Mouse (Mus musculus): Measurements from ENCODE around the gene Tfip11. TPM values are rescaled to one million over a fixed set of nuclear protein-coding genes. Genes with fewer than 3 reads are reported as not detected.

The Tfip11 gene
- 34.7 and 36.7 TPM in 2 replicates for polyA plus RNA-seq (2015; fragmentation: Nextera tagmentation; extraction: Ambion mirVana)

- H3K4me3 ChIP-seq (replicated peaks; ENCODE audit: low read length) = peak within 1 kb of the TSS; percentile 98
- H3K9ac ChIP-seq (replicated peaks; ENCODE audit: low read depth, low read length) = peak within 1 kb of the TSS; percentile 86
- H3K4me2 ChIP-seq (ENCODE audit: low read length) = peak within 1 kb of the TSS; percentile 76
- no peaks in the 10 kb centered on the region for H3K27me3 ChIP-seq (replicated peaks; ENCODE audit: control insufficient read depth, insufficient read depth, low read length)
- H3K9me3 ChIP-seq (ENCODE audit: control insufficient read depth, low read length) = no peaks in the 10 kb centered on the region
- peak within 1 kb of the TSS; percentile 87 for H3K27ac ChIP-seq (ENCODE audit: low read length)
- peak; percentile 93 for ATAC-seq
- peaks cover 18% of the 10 kb centered on the region for H3K4me1 ChIP-seq (replicated peaks; ENCODE audit: control insufficient read depth, insufficient read depth, low read length)
- 9% methylated on average over 48 of the region's 48 CpGs for WGBS
- peaks cover 17% of the 10 kb centered on the region for H3K36me3 ChIP-seq (ENCODE audit: control insufficient read depth, insufficient read depth)
Observed at GRCm38 (mm10) chr5:112325546-112326445, at the start of gene Tfip11. TSS of gene Tfip11 (plus strand) at chr5:112326358.

- H3K4me3 ChIP-seq (replicated peaks; ENCODE audit: low read length) = peak overlapping the region; percentile 80
- H3K36me3 ChIP-seq (ENCODE audit: control insufficient read depth, insufficient read depth) = no peaks in the 10 kb centered on the region
- H3K27ac ChIP-seq (ENCODE audit: low read length) = peak overlapping the region; percentile 46; the same call in 1 of the 2 replicates
- H3K27me3 ChIP-seq (replicated peaks; ENCODE audit: control insufficient read depth, insufficient read depth, low read length) = no peaks in the 10 kb centered on the region
- WGBS = 0% methylated on average over 24 of the region's 24 CpGs
- H3K4me1 ChIP-seq (replicated peaks; ENCODE audit: control insufficient read depth, insufficient read depth, low read length) = peaks cover 17% of the 10 kb centered on the region
- H3K9ac ChIP-seq (replicated peaks; ENCODE audit: low read depth, low read length) = peak overlapping the region; percentile 75
- H3K4me2 ChIP-seq (ENCODE audit: low read length) = peak overlapping the region; percentile 86
- no peaks in the 10 kb centered on the region for H3K9me3 ChIP-seq (ENCODE audit: control insufficient read depth, low read length)
- ATAC-seq = no peak; the same call in 1 of the 2 replicates
Observed at GRCm38 (mm10) chr5:112276907-112277348, 49.2 kb upstream of the Tfip11 start.

GRCm38 (mm10) chr5:112277906-112278470, 48.2 kb upstream of the Tfip11 start:
- Histone ChIP-seq H3K4me3 (replicated peaks; ENCODE audit: low read length) (no peak overlapping the region), H3K27ac (ENCODE audit: low read length) (no peak overlapping the region), H3K4me2 (ENCODE audit: low read length) (no peak overlapping the region), H3K9me3 (ENCODE audit: control insufficient read depth, low read length) (no peaks in the 10 kb centered on the region), H3K9ac (replicated peaks; ENCODE audit: low read depth, low read length) (no peak overlapping the region), H3K27me3 (replicated peaks; ENCODE audit: control insufficient read depth, insufficient read depth, low read length) (no peaks in the 10 kb centered on the region), H3K4me1 (replicated peaks; ENCODE audit: control insufficient read depth, insufficient read depth, low read length) (peaks cover 17% of the 10 kb centered on the region), H3K36me3 (ENCODE audit: control insufficient read depth, insufficient read depth) (no peaks in the 10 kb centered on the region)
- WGBS = 91% methylated on average over 11 of the region's 11 CpGs
- no peak for ATAC-seq

DNA sequence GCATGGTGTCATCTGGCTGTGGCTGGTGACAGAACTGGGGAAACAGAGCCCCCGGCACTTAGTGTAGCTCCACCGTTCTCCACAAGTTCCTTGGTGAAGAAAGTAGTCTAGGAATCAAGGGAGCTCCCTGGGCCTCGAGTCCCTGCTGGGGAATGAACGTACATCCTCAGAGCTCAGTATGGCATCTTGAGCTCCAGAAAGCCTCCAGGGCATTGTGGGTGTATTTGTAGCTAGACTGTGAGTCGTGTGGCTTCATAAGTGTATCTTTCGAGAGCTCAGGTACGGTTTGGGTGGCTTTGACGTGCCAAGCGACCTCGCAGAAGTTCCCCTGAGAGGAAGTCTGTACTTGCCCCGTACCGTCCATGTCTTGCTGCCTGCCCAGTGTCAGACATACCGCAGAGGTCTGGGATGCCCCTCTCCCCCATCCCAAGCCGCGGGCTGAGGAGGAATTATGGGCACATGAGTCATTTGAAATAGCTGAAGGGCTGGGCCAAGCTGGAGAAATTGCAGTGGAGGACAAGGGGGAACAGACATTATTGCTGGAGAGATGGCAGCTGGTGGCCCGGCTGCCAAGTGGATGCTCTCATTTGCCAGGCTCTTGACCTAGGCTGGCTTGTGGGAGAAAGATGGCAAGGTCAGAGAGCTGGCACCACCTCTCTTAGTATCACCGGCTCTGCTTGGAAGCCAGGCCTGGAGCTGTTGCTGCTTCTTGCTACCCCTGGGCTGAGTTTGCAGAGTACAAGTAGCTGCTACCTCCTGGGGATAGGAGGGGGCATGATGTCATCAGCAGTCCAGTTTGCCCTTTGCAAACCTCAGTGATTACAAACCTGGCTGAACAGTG, 46.8 kb upstream of the Tfip11 start:
- Histone ChIP-seq H3K9ac (replicated peaks; ENCODE audit: low read depth, low read length) (no peak overlapping the region), H3K27me3 (replicated peaks; ENCODE audit: control insufficient read depth, insufficient read depth, low read length) (no peaks in the 10 kb centered on the region), H3K36me3 (ENCODE audit: control insufficient read depth, insufficient read depth) (no peaks in the 10 kb centered on the region), H3K4me3 (replicated peaks; ENCODE audit: low read length) (no peak overlapping the region), H3K9me3 (ENCODE audit: control insufficient read depth, low read length) (no peaks in the 10 kb centered on the region), H3K4me2 (ENCODE audit: low read length) (no peak overlapping the region), H3K4me1 (replicated peaks; ENCODE audit: control insufficient read depth, insufficient read depth, low read length) (peaks cover 17% of the 10 kb centered on the region), H3K27ac (ENCODE audit: low read length) (no peak overlapping the region)
- WGBS = 89% methylated on average over 17 of the region's 17 CpGs
- ATAC-seq = no peak

DNA sequence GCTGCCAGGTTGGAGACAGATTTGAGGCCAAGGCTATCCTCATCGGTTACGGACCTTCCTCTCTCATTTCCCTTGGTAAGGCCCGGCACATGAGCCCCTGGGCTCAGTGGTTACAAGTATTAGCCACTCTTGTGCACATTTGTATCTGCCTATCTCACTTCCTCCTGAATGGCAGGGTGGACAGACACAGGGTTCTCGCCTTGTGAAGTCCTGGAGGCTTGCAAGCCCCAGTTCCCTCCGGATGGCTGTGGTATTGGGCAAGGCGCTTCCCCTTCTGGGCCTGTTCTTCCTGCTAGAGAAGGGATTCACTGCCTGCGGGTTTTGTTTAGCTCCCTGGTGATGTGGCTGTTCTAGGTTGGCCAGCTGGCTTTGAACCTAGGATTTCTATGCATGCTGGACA, 46.0 kb upstream of the Tfip11 start:
- Histone ChIP-seq H3K4me3 (replicated peaks; ENCODE audit: low read length) (no peak overlapping the region), H3K4me1 (replicated peaks; ENCODE audit: control insufficient read depth, insufficient read depth, low read length) (peaks cover 17% of the 10 kb centered on the region), H3K36me3 (ENCODE audit: control insufficient read depth, insufficient read depth) (no peaks in the 10 kb centered on the region), H3K27ac (ENCODE audit: low read length) (no peak overlapping the region), H3K9me3 (ENCODE audit: control insufficient read depth, low read length) (no peaks in the 10 kb centered on the region), H3K4me2 (ENCODE audit: low read length) (no peak overlapping the region), H3K27me3 (replicated peaks; ENCODE audit: control insufficient read depth, insufficient read depth, low read length) (no peaks in the 10 kb centered on the region), H3K9ac (replicated peaks; ENCODE audit: low read depth, low read length) (no peak overlapping the region)
- ATAC-seq = no peak
- WGBS = 87% methylated on average over 7 of the region's 7 CpGs

- no peak overlapping the region for H3K9ac ChIP-seq (replicated peaks; ENCODE audit: low read depth, low read length)
- H3K4me2 ChIP-seq (ENCODE audit: low read length) = no peak overlapping the region
- ATAC-seq = no peak
- H3K9me3 ChIP-seq (ENCODE audit: control insufficient read depth, low read length) = no peaks in the 10 kb centered on the region
- 53% methylated on average over 15 of the region's 15 CpGs for WGBS
- no peaks in the 10 kb centered on the region for H3K27me3 ChIP-seq (replicated peaks; ENCODE audit: control insufficient read depth, insufficient read depth, low read length)
- H3K36me3 ChIP-seq (ENCODE audit: control insufficient read depth, insufficient read depth) = no peaks in the 10 kb centered on the region
- no peak overlapping the region for H3K27ac ChIP-seq (ENCODE audit: low read length)
- no peak overlapping the region for H3K4me3 ChIP-seq (replicated peaks; ENCODE audit: low read length)
- H3K4me1 ChIP-seq (replicated peaks; ENCODE audit: control insufficient read depth, insufficient read depth, low read length) = peaks cover 12% of the 10 kb centered on the region
Observed at GRCm38 (mm10) chr5:112280863-112281660, 45.1 kb upstream of the Tfip11 start.

GRCm38 (mm10) chr5:112281676-112282075, 44.5 kb upstream of the Tfip11 start:
- no peaks in the 10 kb centered on the region for H3K36me3 ChIP-seq (ENCODE audit: control insufficient read depth, insufficient read depth)

GRCm38 (mm10) chr5:112282123-112282779, 43.9 kb upstream of the Tfip11 start:
- Histone ChIP-seq H3K4me3 (replicated peaks; ENCODE audit: low read length) (no peak overlapping the region), H3K9ac (replicated peaks; ENCODE audit: low read depth, low read length) (no peak overlapping the region), H3K4me1 (replicated peaks; ENCODE audit: control insufficient read depth, insufficient read depth, low read length) (peaks cover 8% of the 10 kb centered on the region), H3K27ac (ENCODE audit: low read length) (no peak overlapping the region), H3K27me3 (replicated peaks; ENCODE audit: control insufficient read depth, insufficient read depth, low read length) (no peaks in the 10 kb centered on the region), H3K4me2 (ENCODE audit: low read length) (no peak overlapping the region), H3K9me3 (ENCODE audit: control insufficient read depth, low read length) (no peaks in the 10 kb centered on the region), H3K36me3 (ENCODE audit: control insufficient read depth, insufficient read depth) (no peaks in the 10 kb centered on the region)
- no peak for ATAC-seq
- 75% methylated on average over 6 of the region's 6 CpGs for WGBS

More at GRCm38 (mm10) chr5:112281676-112282075, 44.5 kb upstream of the Tfip11 start:
- Histone ChIP-seq H3K4me2 (ENCODE audit: low read length) (no peak overlapping the region), H3K27me3 (replicated peaks; ENCODE audit: control insufficient read depth, insufficient read depth, low read length) (no peaks in the 10 kb centered on the region), H3K9ac (replicated peaks; ENCODE audit: low read depth, low read length) (no peak overlapping the region), H3K27ac (ENCODE audit: low read length) (no peak overlapping the region), H3K9me3 (ENCODE audit: control insufficient read depth, low read length) (no peaks in the 10 kb centered on the region), H3K4me1 (replicated peaks; ENCODE audit: control insufficient read depth, insufficient read depth, low read length) (peaks cover 12% of the 10 kb centered on the region), H3K4me3 (replicated peaks; ENCODE audit: low read length) (no peak overlapping the region)
- no peak for ATAC-seq
- WGBS = 85% methylated on average over 4 of the region's 4 CpGs

Measured in forebrain, embryonic 16.5 days (tissue).